Mouse (Mus musculus) pancreas, adult 10 weeks (tissue): ENCODE data around the gene Dnajc13. TPM values are rescaled to one million over a fixed set of nuclear protein-coding genes. Genes with fewer than 3 reads are reported as not detected.

Experiments
- polyA plus RNA-seq: library from polyadenylated mRNA; stranded (reverse); fragments of 350-450 nt; fragmentation: Illumina TruSeq; extraction: RNeasy Lipid Tissue Mini Kit (QIAGEN cat#74804); gene quantifications from one replicate; pipeline ENCODE4 v1.2.3, GENCODE M21; 2015; ENCODE audit warnings: low read depth, low replicate concordance; ENCODE audit not compliant: insufficient read depth

Gene Dnajc13
- polyA plus RNA-seq: 9.6 TPM

DNA sequence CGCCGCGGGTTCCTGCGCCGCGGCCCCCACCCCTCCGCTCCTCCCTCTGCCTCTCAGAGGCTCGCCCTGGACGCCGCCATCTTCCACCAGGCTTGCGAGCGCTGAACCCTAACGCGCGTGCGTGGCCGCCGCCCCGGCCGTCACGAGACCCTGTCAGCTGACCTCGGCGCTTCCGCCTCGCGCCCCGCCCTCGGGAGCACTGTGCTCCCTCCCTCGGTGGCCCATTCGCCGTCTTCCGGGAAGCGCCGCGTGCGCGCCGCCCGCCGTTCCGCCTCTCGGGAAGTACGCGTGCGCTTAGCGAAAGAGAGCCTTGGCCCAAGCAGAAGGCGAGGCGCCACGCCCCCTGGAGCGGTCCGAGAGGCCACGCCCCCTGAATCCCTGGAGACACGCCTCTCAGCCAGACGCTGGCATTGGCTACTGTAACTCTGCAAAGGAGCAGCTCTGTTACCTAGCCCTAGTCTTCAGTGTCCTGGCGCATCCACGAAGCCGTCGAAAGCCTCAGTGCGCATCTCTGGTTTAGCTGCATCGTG lies at the start of gene Dnajc13:
Gene Dnajc13 (minus strand): TSS at position 108 of the 530 bp plus-strand sequence.

DNA sequence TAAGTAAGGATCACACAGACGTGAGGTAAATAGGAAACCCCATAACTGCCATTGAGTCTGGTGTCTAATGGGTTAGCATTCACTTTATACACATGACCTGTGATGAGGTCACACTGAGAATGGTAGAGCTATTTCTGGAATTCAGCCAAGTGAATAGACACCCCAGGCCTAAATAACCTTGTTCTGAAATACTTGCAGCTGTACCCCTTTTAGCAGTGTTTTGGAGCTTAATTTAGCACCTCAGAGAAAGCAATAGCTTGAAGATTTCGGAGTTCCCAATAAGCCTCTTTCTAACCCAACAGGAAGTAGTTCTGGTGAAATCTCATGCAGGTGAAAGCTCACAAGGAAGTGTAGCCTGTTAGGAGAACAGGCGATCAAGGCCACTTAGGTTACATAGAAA lies 135.9 kb downstream of the Dnajc13 start, which contains the start of gene Ackr4:
Gene Ackr4 (minus strand): TSS at position 101 of the 400 bp plus-strand sequence.

Other genes starting within 250 kb of the Dnajc13 start
- not detected for gene Gm28305, start 222.3 kb downstream of the Dnajc13 start, polyA plus RNA-seq
- gene Uba5, start 199.8 kb downstream of the Dnajc13 start, polyA plus RNA-seq: 54.4 TPM
- gene Acad11, start 199.6 kb downstream of the Dnajc13 start, polyA plus RNA-seq: 5.7 TPM
- 1.6 TPM for gene Ackr4, start 136.0 kb downstream of the Dnajc13 start, polyA plus RNA-seq
- not detected for gene Acpp, start 74.8 kb upstream of the Dnajc13 start, polyA plus RNA-seq